Mouse (Mus musculus) liver, embryonic 14.5 days (tissue): ENCODE measurements at regions not wholly inside any gene's neighbourhood (a gene's known extent, or its start where the extent isn't known, plus 50 kb on each side); places are given as distances from the start of the nearest gene placed in this dataset.

Experiments
- CTCF ChIP-seq: IDR thresholded peaks from 2 replicates; pipeline ENCODE4 v1.5.1; 2016; ENCODE audit warnings: antibody characterized with exemption, low read depth, control low read depth
- EP300 ChIP-seq: IDR thresholded peaks from 2 replicates; pipeline ENCODE4 v1.6.1; 2016; ENCODE audit warnings: antibody characterized with exemption, low read depth

GRCm38 (mm10) chr6:16646269-16646668, 252.0 kb downstream of the Tfec start:
- TF ChIP-seq CTCF (no peak), EP300 (no peak)
